Mouse (Mus musculus): ENCODE measurements around the gene Mt2. TPM values are rescaled to one million over a fixed set of nuclear protein-coding genes. Genes with fewer than 3 reads are reported as not detected.
"Not testable (repeated sequence)": the region's sequence is repeated elsewhere in the genome, so short reads cannot be mapped to it uniquely, and the experiment has no call there.

Gene Mt2
- total RNA-seq (2021) = 100 to 1,000 TPM in 1 of 2 experiments, 10 to 100 TPM in 1; 87.9 to 112 TPM
- long read RNA-seq, experiment 1, transcript Mt2-201 (3 exons, 511 nt) = major isoform, 36 of 50 reads
- long read RNA-seq, experiment 1, partial matches to known transcripts = 0 of 50 reads
- long read RNA-seq, experiment 1, other reads (novel, unspliced or antisense) = 14 of 50 reads
- long read RNA-seq, experiment 2, transcript Mt2-201 (3 exons, 511 nt) = major isoform, 33 of 46 reads
- long read RNA-seq, experiment 2, partial matches to known transcripts = 1 of 46 reads
- long read RNA-seq, experiment 2, other reads (novel, unspliced or antisense) = 12 of 46 reads

GRCm38 (mm10) chr8:94172075-94172808 lies at the start of gene Mt2:
Gene Mt2, plus strand, starts transcription at chr8:94172664.
- intact Hi-C loops (cut with DNase I) = no loop called here
- DNase-seq = peak; percentile 65 to 80

DNA sequence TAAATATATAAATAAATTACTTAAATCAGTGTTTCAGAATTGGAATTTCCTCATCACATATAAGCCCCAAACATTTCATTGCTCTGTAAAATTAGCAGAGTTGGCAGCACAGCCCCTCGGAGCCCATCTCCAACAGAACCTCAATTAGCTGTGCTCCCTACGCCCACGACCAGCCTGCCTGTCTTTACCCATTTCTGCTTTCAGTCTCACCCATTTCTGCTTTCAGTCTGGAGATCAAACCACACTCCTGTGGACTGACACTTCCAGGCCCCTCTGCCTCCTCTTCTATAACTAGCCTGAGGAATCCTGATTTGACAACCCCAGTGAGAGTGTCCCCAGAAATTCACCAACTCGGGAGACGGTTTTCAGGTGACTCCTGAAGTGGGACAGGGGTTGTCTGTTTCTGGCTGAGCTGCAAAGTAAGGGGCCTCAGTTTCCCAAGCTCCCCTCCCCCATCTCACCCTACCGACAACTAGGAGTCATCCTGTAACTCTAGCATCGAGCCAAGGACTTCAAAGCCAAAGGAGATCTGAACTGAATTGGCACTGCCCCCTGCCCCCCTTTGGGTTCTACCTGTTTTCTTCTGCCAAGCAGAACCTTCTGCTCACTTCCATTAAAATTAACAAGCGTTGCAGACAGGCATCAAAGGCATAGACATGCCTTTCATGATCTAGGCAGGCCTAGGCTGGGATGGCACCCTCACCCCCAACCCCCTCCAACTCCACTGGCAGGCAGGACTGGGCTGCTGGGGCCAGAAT lies 49.6 kb upstream of the Mt2 start:
- intact Hi-C loops (cut with DNase I) = no loop called here
- no peak for DNase-seq

GRCm38 (mm10) chr8:94127711-94128110 lies 44.8 kb upstream of the Mt2 start:
- intact Hi-C loops (cut with DNase I) = no loop called here
- DNase-seq = no peak

DNA sequence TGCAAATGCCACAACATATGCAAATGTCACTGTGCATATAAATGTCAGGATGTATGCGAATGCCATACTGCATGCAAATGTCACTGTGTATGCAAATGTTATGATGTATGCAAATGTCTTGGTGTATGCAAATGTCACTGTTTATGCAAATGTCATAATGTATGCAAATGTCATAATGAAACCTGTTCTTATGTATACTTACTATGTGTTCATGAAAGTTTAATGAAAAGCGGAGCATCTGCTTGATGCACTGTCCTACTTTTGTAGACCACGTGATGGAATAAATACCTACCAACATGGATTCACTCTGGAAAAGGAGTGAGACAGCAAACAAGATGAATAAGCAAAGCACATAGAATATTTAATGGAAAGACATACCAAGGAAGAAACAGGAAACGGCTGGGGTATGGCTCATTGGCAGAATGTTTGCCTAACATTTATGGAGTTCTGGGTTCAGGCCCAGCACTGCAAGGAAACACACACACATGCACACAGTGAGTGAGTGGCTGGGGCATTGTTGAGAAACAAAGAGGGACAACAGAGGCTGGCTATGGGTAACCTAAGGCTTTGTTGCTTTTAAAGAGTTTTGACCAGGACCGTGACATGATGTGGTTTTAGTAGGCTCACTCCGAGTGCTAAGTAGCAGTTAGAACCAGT lies 43.2 kb upstream of the Mt2 start:
- intact Hi-C loops (cut with DNase I) = no loop called here
- DNase-seq = no peak

DNA sequence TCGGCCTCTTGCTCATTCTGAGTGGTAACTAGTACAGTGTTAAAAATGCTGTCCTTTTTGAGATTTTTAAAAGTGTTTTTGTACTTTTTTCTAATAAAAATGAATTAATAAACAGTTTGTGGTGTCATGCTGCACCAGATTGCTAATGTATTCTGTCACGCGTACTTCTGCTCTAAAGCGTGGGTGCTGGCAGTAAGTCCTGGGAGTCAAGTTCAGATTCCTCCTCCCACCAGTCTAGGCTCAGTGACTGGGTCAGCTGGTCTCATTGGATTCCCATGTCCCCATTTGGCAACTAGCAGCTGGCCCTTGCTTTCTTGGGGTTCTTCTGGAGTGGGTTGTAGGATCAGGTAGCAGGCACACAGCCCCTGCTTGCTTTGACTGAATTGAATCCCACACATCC lies 42.3 kb upstream of the Mt2 start:
- intact Hi-C loops (cut with DNase I) = no loop called here
- DNase-seq = no peak

DNA sequence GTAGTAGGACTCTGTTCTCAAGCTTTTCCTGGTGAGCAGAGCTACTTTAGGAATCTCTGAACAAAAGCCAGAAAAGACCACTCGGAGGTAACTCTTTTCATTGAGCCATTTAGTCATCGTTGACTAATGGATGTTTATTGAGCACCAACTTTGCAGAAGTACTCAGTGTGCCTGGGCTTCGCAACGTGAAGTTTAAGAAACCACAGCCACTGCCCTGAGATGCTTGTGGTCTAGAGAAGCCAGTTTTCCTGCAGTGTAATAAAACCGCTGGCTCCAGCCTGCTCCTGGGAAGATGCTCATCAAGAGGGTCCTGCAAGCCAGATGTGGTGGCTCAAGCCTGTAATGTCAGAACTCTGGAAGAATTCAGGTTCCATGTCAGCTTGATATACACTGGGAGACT lies 40.4 kb upstream of the Mt2 start:
- intact Hi-C loops (cut with DNase I) = no loop called here
- DNase-seq = no peak

DNA sequence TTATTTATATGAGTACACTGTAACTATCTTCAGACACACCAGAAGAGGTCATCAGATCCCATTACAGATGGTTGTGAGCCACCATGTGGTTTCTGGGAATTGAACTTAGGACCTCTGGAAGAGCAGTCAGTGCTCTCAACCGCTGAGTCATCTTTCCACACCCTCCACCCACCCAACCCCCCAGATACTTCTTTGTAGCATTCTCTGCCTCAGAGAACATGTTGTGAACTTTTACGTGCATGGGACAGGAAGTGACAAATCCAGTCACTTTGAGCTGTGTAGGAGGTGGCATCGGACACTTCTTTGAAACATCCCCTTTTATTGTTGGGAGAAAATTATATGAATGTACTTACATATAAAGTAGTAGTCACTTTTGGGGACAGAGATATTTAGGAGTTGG lies 37.9 kb upstream of the Mt2 start:
- intact Hi-C loops (cut with DNase I); DNase-seq: not testable (repeated sequence)

GRCm38 (mm10) chr8:94135556-94135955 lies 36.9 kb upstream of the Mt2 start:
- intact Hi-C loops (cut with DNase I) = no loop called here
- DNase-seq = no peak

- no peak for DNase-seq
- intact Hi-C loops (cut with DNase I) = no loop called here
Observed at GRCm38 (mm10) chr8:94136192-94136591, 36.3 kb upstream of the Mt2 start.

DNA sequence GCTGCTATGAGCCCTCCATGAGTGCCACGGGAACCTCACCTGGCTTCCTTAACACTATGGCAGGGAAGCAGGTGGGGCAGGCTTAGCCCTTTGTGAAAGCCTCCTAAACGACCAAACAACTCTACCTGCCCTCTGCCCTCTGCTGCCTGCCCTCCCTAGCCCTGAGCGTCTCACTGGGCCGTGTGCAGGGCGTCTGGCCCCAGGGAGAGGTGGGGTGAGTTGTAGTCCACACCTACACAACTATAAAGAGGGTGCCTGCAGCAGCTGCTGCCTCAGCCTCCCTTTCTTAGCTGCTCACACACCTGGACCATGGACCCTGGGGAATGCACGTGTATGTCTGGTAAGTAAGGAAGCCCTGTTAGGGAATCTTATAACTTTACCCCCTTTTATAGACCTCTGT lies 35.5 kb upstream of the Mt2 start, which contains the start of gene Mt4:
TSS of gene Mt4 (plus strand) at position 265 of the 400 bp plus-strand sequence.
- intact Hi-C loops (cut with DNase I) = no loop called here
- no peak for DNase-seq

- intact Hi-C loops (cut with DNase I) = no loop called here
- DNase-seq = peak in 1 of 2 experiments; percentile 24
Observed at GRCm38 (mm10) chr8:94140266-94140795, 32.1 kb upstream of the Mt2 start.

GRCm38 (mm10) chr8:94148236-94148635 lies 24.2 kb upstream of the Mt2 start:
- intact Hi-C loops (cut with DNase I) = no loop called here

DNA sequence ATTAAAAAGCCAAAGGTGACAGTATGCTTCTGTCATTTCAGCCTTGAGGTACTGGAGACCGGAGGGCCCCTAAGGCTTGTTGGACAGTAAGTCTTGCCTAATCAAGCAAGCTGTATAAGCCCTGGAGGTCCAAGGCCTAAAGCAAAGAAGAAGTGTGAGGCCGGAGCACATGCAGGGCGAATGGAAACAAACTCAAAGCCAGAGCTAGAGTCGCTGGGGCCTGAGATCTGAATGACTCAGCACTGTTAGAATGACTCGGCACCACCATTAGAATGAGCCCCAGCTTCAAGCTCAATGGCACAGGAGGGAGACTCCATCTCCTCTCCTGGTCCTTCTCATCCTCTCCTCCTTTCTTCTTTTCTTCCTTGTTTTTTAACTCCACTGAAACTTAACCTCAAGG lies 21.5 kb upstream of the Mt2 start:
- no peak for DNase-seq
- intact Hi-C loops (cut with DNase I) = loop anchor here (5.0 kb wide), 1 partner anchor 44 kb away; no protein-coding TSS in a partner anchor

More at GRCm38 (mm10) chr8:94148236-94148635, 24.2 kb upstream of the Mt2 start:
- DNase-seq = no peak

DNA sequence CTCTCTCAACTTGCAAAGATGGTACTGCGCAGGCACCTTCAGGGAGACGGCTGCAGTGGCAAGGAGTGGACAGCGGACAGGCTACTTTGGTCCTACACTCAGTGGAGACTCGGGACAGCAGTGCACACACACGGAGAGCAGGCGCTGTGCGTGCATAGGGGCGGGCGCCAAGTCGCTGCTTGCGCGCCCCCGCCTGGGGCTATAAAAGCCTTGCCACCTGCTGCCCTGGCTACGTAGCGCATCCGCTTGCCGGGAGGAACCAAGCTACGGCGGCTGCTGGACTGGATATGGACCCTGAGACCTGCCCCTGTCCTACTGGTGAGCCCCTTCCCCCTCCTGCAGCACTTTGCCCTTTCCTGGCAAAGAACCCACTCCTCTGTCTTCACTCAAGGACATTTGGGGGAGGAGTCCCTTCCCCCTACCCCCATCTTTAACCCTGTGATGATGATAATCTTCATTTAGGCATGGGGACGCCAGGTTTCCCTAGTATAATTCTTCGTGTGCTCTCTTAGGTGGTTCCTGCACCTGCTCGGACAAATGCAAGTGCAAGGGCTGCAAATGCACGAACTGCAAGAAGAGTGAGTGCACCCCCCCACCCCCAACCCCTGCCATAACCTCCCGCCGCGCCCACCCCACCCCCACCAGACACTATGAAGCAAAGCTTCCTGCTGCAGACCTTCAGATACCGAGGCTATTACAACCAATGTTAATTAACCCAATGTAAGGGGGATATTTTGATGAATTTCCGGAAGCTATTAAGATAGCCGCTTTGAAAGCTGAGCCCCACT lies 19.8 kb upstream of the Mt2 start, which contains the start of gene Mt3:
TSS of gene Mt3 (plus strand) at position 95 of the 788 bp plus-strand sequence.
- DNase-seq = peak; percentile 31 to 35
- intact Hi-C loops (cut with DNase I) = loop anchor here (5.0 kb wide), 1 partner anchor 45 kb away; no protein-coding TSS in a partner anchor

GRCm38 (mm10) chr8:94153451-94153850 lies 19.0 kb upstream of the Mt2 start:
- no peak for DNase-seq
- intact Hi-C loops (cut with DNase I) = loop anchor here (5.0 kb wide), 1 partner anchor 46 kb away; no protein-coding TSS in a partner anchor

DNA sequence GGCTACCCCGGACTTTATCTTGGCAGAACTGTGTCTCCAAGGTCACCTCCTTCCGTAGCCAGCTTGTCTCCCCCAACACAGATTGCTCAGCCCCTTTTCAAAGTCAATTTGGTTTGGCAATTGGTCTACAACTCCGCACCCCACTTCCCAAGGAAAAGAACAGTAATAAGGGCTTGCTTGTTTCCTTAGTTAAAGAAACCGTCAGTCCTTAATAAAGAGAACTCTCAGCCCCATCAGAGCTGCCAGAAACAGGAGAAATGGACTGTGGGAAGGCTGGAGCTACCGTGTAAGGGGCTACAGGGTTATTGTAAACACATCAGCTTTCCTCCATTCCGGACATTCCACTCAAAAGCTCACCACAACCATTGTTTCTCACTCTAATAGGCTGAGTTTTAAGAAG lies 17.9 kb upstream of the Mt2 start:
- intact Hi-C loops (cut with DNase I) = loop anchor here (5.0 kb wide), 1 partner anchor 47 kb away; no protein-coding TSS in a partner anchor
- no peak for DNase-seq

GRCm38 (mm10) chr8:94156092-94156491 lies 16.4 kb upstream of the Mt2 start:
- DNase-seq = no peak

DNA sequence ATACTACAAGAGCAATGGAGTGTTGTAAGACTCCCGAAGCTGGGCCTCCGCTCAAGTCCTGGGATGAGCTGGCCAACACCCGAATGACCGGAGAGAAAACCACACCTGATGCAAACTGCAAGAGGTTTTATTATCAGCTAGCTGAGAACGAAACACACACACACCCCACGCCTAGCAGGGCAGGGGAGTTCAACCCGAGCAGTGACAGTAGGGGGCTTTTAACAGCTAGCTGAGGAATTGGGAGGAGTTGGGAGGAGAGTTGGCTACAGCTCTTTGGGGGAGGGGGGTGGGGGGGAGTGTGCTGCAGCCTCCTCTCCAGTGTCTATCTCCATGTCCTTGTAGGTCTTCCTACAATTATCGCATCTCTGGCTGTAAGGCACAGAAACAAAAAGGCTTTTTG lies 6.7 kb upstream of the Mt2 start:
- intact Hi-C loops (cut with DNase I) = loop anchor here (2.0 kb wide), 1 partner anchor 31 kb away; no protein-coding TSS in a partner anchor
- DNase-seq = not testable (repeated sequence)

More at GRCm38 (mm10) chr8:94156092-94156491, 16.4 kb upstream of the Mt2 start:
- intact Hi-C loops (cut with DNase I) = no loop called here

GRCm38 (mm10) chr8:94167244-94167643 lies 5.2 kb upstream of the Mt2 start:
- intact Hi-C loops (cut with DNase I) = loop anchor here (2.0 kb wide), 1 partner anchor 30 kb away; no protein-coding TSS in a partner anchor
- peak; percentile 85 to 89 for DNase-seq

All from gastrocnemius, postnatal 36 days (tissue).